Mouse (Mus musculus): Measurements from ENCODE around the gene Aspscr1. TPM values are rescaled to one million over a fixed set of nuclear protein-coding genes. Genes with fewer than 3 reads are reported as not detected.
"Not testable (repeated sequence)": the region's sequence is repeated elsewhere in the genome, so short reads cannot be mapped to it uniquely, and the experiment has no call there.

Gene Aspscr1
- polyA plus RNA-seq, 1 experiment from 2014 or later: 129 TPM

DNA sequence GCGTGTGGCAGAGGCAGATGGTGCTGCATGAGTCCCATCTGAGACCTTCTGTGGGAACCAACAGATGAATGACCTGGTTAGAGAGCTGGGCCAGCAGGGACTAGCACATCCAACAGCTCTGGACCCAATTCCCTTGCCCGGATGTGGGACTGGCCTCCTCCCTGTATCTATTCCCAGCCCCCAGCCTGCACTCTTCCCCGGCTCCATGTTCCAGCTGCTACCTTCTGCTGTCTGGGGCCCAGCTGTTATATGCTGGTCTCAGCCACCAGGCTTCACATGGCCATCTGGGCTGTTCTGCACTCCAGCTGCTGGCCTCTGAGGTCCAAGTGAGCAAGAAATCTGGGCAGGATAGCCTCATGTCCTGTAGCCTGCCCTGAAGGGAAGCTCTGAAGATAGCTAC is 7.4 kb upstream of the Aspscr1 start:
- ATAC-seq (no peak), DNase-seq (ENCODE audit: low spot score) (no peak)
- 83% methylated on average over 3 of the region's 3 CpGs for WGBS
- no peak overlapping the region for H3K9ac ChIP-seq (ENCODE audit: low read length)
- peaks cover 33% of the 10 kb centered on the region for H3K27me3 ChIP-seq (replicated peaks; ENCODE audit: control insufficient read depth, insufficient read depth, low read length)
- no peaks in the 10 kb centered on the region for H3K9me3 ChIP-seq (replicated peaks; ENCODE audit: control insufficient read depth, low read length)
- no peak overlapping the region for H3K4me2 ChIP-seq (ENCODE audit: low read length)
- H3K27ac ChIP-seq (ENCODE audit: low read depth, low read length): no peak overlapping the region
- H3K4me3 ChIP-seq (ENCODE audit: low read depth, low read length): no peak overlapping the region
- no peaks in the 10 kb centered on the region for H3K4me1 ChIP-seq (ENCODE audit: control insufficient read depth, insufficient read depth, low read length)
- no peaks in the 10 kb centered on the region for H3K36me3 ChIP-seq (ENCODE audit: control insufficient read depth, insufficient read depth, low read length)

DNA sequence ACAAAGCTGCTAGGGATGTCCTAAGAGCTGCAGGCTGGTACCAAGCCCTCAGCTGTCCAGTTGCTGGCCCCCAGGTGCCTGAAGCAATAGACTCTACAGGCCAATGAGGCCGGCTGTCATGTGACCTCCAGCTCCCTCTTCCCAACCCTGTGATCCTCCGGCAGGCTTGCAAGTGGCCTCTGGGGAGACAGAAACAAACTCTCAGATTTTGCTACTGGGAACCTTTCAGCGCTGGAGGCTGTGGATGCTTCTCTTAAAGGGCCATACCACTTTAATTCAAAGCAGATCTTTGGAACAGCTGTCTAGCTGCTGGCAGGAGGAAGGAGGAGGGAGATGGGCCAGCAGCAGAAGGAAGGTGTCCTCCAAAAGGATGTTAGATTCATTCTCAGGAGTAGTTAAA is 6.2 kb upstream of the Aspscr1 start:
- no peak overlapping the region for H3K27ac ChIP-seq (ENCODE audit: low read depth, low read length)
- WGBS: 18% methylated on average over 3 of the region's 3 CpGs
- no peaks in the 10 kb centered on the region for H3K4me1 ChIP-seq (ENCODE audit: control insufficient read depth, insufficient read depth, low read length)
- H3K4me3 ChIP-seq (ENCODE audit: low read depth, low read length): no peak overlapping the region
- no peak overlapping the region; the same call in 1 of the 2 replicates for H3K9ac ChIP-seq (ENCODE audit: low read length)
- DNase-seq (ENCODE audit: low spot score): no peak
- peaks cover 21% of the 10 kb centered on the region for H3K27me3 ChIP-seq (replicated peaks; ENCODE audit: control insufficient read depth, insufficient read depth, low read length)
- no peak overlapping the region for H3K4me2 ChIP-seq (ENCODE audit: low read length)
- no peak for ATAC-seq
- H3K36me3 ChIP-seq (ENCODE audit: control insufficient read depth, insufficient read depth, low read length): no peaks in the 10 kb centered on the region
- H3K9me3 ChIP-seq (replicated peaks; ENCODE audit: control insufficient read depth, low read length): no peaks in the 10 kb centered on the region

DNA sequence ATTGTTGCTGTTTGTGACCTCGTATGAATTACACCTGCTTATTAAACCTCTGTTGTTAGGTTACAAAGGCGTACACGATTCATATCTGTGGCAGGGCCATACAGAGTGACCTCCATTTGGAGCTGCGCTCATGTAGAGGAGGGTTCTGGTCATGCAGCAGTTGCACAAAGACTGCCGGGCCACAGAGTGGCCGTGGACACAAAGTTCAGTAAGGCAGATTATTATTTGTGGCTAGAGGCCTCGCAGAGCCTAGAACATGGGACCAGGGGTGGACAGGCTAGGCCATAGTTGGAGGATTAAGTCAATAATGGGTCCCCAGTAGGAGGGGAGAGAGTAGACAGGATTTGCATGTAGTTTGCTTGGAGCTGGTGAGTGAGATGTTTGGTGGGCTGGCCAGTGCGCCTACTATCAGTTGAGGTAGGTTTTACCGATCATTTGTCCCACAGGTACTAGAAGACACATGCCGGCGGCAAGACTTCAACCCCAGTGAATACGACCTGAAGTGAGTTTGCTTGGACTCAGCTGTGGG is 885 bp downstream of the Aspscr1 start:
- WGBS: 38% methylated on average over 12 of the region's 12 CpGs
- Histone ChIP-seq H3K27ac (ENCODE audit: low read depth, low read length) (peak overlapping the region; percentile 82), H3K9me3 (replicated peaks; ENCODE audit: control insufficient read depth, low read length) (no peaks in the 10 kb centered on the region), H3K4me1 (ENCODE audit: control insufficient read depth, insufficient read depth, low read length) (peaks cover 8% of the 10 kb centered on the region; the same call in 1 of the 2 replicates), H3K36me3 (ENCODE audit: control insufficient read depth, insufficient read depth, low read length) (peaks cover 19% of the 10 kb centered on the region), H3K4me2 (ENCODE audit: low read length) (peak overlapping the region; percentile 91), H3K9ac (ENCODE audit: low read length) (peak overlapping the region; percentile 68), H3K4me3 (ENCODE audit: low read depth, low read length) (peak overlapping the region; percentile 70), H3K27me3 (replicated peaks; ENCODE audit: control insufficient read depth, insufficient read depth, low read length) (no peaks in the 10 kb centered on the region)
- peak; percentile 27; the same call in 1 of the 2 replicates for ATAC-seq
- no peak for DNase-seq (ENCODE audit: low spot score)

DNA sequence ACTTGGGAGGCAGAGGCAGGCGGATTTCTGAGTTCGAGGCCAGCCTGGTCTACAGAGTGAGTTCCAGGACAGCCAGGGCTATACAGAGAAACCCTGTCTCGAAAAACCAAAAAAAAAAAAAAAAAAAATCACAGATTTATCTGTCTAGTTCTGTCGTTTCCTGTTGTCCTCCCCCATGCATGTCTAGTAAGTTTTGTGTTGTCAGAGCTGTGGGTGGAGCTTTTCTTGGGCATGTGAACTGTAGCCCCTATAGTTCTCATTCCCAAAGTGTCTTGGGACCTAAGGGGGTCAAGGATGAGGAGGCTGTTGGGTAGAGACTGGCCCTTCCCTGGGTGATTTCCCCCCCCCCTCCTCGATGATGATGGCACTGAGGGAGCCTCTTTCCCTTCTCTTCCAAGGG is 3.1 kb downstream of the Aspscr1 start:
- not testable (repeated sequence) for DNase-seq (ENCODE audit: low spot score); H3K4me2 ChIP-seq (ENCODE audit: low read length); H3K4me1 ChIP-seq (ENCODE audit: control insufficient read depth, insufficient read depth, low read length); ATAC-seq; H3K9ac ChIP-seq (ENCODE audit: low read length); H3K4me3 ChIP-seq (ENCODE audit: low read depth, low read length); H3K27me3 ChIP-seq (replicated peaks; ENCODE audit: control insufficient read depth, insufficient read depth, low read length); H3K27ac ChIP-seq (ENCODE audit: low read depth, low read length); H3K9me3 ChIP-seq (replicated peaks; ENCODE audit: control insufficient read depth, low read length)
- peaks cover 38% of the 10 kb centered on the region for H3K36me3 ChIP-seq (ENCODE audit: control insufficient read depth, insufficient read depth, low read length)
- 97% methylated on average over 4 of the region's 5 CpGs for WGBS

DNA sequence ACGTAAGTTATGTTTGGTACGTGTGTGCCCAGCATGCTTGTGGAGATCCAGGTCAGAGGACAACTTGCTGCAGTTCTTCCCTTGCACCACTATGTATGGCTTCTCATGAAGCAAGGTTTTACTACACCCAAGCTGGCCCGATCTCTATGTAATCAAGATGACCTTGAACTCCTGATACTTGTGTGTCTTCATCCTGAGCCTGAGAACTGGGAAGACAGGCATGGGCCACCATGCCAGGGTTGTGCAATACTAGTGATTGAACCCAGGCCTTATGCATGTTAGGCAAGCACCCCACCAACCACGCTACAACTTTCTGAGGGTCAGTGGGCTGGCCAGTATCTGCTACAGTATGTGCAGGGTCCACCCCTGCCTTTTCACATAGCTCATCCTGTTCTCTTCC is 4.2 kb downstream of the Aspscr1 start:
- Histone ChIP-seq H3K4me2 (ENCODE audit: low read length) (no peak overlapping the region), H3K36me3 (ENCODE audit: control insufficient read depth, insufficient read depth, low read length) (peaks cover 44% of the 10 kb centered on the region), H3K27me3 (replicated peaks; ENCODE audit: control insufficient read depth, insufficient read depth, low read length) (no peaks in the 10 kb centered on the region), H3K4me1 (ENCODE audit: control insufficient read depth, insufficient read depth, low read length) (peaks cover 8% of the 10 kb centered on the region; the same call in 1 of the 2 replicates), H3K9me3 (replicated peaks; ENCODE audit: control insufficient read depth, low read length) (no peaks in the 10 kb centered on the region), H3K9ac (ENCODE audit: low read length) (no peak overlapping the region), H3K4me3 (ENCODE audit: low read depth, low read length) (no peak overlapping the region), H3K27ac (ENCODE audit: low read depth, low read length) (no peak overlapping the region)
- WGBS: 95% methylated on average over 4 of the region's 4 CpGs
- DNase-seq (ENCODE audit: low spot score) (no peak), ATAC-seq (no peak)

DNA sequence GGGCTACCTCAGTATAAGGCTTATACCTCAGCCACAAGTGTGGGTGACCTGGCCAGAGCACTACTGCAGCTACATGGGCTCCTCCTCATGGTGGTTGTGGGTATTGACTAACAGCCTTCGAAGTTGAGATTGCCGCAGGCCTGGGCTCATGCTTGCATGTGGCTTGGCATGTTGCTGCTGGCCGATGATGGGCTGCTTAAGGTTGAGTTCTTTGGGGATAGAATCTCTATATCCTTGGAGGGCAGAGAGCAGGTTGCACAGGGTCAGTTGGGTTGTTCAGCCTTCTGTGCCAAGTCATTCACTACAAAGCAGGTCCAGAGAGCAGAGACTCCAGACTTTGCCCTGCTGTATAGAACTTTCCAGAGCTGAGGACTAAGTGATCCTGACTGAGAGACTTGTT is 7.1 kb downstream of the Aspscr1 start:
- H3K9ac ChIP-seq (ENCODE audit: low read length): no peak overlapping the region
- no peaks in the 10 kb centered on the region for H3K27me3 ChIP-seq (replicated peaks; ENCODE audit: control insufficient read depth, insufficient read depth, low read length)
- H3K4me1 ChIP-seq (ENCODE audit: control insufficient read depth, insufficient read depth, low read length): no peaks in the 10 kb centered on the region
- H3K27ac ChIP-seq (ENCODE audit: low read depth, low read length): no peak overlapping the region
- ATAC-seq (no peak), DNase-seq (ENCODE audit: low spot score) (no peak)
- no peak overlapping the region for H3K4me2 ChIP-seq (ENCODE audit: low read length)
- WGBS: 73% methylated on average over 3 of the region's 3 CpGs
- no peak overlapping the region for H3K4me3 ChIP-seq (ENCODE audit: low read depth, low read length)
- H3K36me3 ChIP-seq (ENCODE audit: control insufficient read depth, insufficient read depth, low read length): peaks cover 64% of the 10 kb centered on the region
- no peaks in the 10 kb centered on the region for H3K9me3 ChIP-seq (replicated peaks; ENCODE audit: control insufficient read depth, low read length)

DNA sequence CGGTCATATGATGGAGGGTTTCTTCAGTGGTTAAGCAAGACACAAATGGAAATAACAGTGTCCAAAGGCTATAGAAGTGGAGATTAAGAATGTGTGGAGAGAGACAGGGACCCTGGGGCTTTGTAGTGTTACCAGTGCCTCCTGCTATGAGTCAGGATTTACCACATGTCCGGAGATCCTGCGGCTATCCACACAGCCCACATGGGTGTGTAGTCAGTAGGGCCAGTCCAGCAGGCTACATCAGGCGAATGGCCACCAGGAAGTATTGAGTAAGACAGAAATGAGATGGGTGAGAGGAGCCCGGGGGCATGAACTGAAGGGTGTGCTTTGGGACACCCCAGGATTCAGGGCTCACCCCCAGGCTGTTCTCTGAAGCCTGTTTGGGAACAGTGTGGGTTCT is 9.9 kb downstream of the Aspscr1 start:
- peaks cover 75% of the 10 kb centered on the region for H3K36me3 ChIP-seq (ENCODE audit: control insufficient read depth, insufficient read depth, low read length)
- no peak for ATAC-seq
- WGBS: 95% methylated on average over 5 of the region's 5 CpGs

DNA sequence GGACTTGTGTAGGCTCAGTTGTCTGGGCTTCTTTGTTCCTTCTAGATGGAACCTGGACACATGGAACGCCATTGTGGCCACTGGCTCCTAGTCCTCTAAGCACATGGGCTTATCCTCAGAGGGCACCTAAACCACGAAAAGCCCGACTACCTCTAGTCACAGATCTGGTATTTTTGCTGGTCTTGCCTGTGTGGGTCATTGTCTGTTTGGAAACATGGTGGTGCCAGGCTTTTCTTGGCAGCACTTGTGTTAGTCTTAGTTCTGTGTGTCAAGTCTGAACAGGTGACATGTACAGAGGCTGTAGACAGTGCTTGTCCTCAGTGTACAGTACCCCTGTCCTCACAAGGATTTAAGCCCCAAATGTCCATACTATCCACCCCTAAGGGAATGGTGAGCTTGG is 10.8 kb downstream of the Aspscr1 start:
- H3K27ac ChIP-seq (ENCODE audit: low read depth, low read length): no peak overlapping the region
- H3K4me3 ChIP-seq (ENCODE audit: low read depth, low read length): no peak overlapping the region
- H3K36me3 ChIP-seq (ENCODE audit: control insufficient read depth, insufficient read depth, low read length): peaks cover 77% of the 10 kb centered on the region
- H3K27me3 ChIP-seq (replicated peaks; ENCODE audit: control insufficient read depth, insufficient read depth, low read length): no peaks in the 10 kb centered on the region
- H3K9ac ChIP-seq (ENCODE audit: low read length): no peak overlapping the region
- H3K4me2 ChIP-seq (ENCODE audit: low read length): no peak overlapping the region
- H3K9me3 ChIP-seq (replicated peaks; ENCODE audit: control insufficient read depth, low read length): no peaks in the 10 kb centered on the region
- no peaks in the 10 kb centered on the region for H3K4me1 ChIP-seq (ENCODE audit: control insufficient read depth, insufficient read depth, low read length)
- 93% methylated on average over 3 of the region's 3 CpGs for WGBS
- DNase-seq (ENCODE audit: low spot score): no peak
- no peak for ATAC-seq

More for the DNA sequence above, 9.9 kb downstream of the Aspscr1 start:
- H3K27ac ChIP-seq (ENCODE audit: low read depth, low read length): no peak overlapping the region
- no peaks in the 10 kb centered on the region for H3K9me3 ChIP-seq (replicated peaks; ENCODE audit: control insufficient read depth, low read length)
- DNase-seq (ENCODE audit: low spot score): no peak
- no peak overlapping the region for H3K9ac ChIP-seq (ENCODE audit: low read length)
- H3K4me1 ChIP-seq (ENCODE audit: control insufficient read depth, insufficient read depth, low read length): no peaks in the 10 kb centered on the region
- H3K4me3 ChIP-seq (ENCODE audit: low read depth, low read length): no peak overlapping the region
- no peak overlapping the region for H3K4me2 ChIP-seq (ENCODE audit: low read length)
- no peaks in the 10 kb centered on the region for H3K27me3 ChIP-seq (replicated peaks; ENCODE audit: control insufficient read depth, insufficient read depth, low read length)

DNA sequence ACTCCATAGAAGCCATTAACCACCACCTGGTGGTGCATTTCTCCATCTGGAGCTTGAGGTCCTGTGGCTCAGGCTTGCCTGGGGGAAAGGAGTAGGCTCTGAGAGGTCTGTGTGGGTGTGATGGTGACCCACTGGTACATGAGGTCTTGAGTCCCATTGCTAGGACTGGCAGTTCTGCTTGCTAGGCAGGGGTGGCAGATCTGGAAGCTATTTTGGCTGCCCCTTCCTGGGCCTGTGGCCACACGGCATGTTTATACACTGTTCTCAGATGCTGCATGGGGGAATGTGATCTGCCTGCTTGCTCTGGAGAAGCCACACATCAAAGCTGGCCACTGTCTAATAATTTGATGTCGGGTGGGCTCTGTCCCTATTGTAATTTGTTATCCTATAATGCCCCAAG is 11.3 kb downstream of the Aspscr1 start:
- Histone ChIP-seq H3K36me3 (ENCODE audit: control insufficient read depth, insufficient read depth, low read length) (peaks cover 78% of the 10 kb centered on the region), H3K27me3 (replicated peaks; ENCODE audit: control insufficient read depth, insufficient read depth, low read length) (no peaks in the 10 kb centered on the region), H3K9me3 (replicated peaks; ENCODE audit: control insufficient read depth, low read length) (no peaks in the 10 kb centered on the region), H3K4me2 (ENCODE audit: low read length) (no peak overlapping the region), H3K9ac (ENCODE audit: low read length) (no peak overlapping the region), H3K27ac (ENCODE audit: low read depth, low read length) (no peak overlapping the region), H3K4me3 (ENCODE audit: low read depth, low read length) (no peak overlapping the region), H3K4me1 (ENCODE audit: control insufficient read depth, insufficient read depth, low read length) (no peaks in the 10 kb centered on the region)
- WGBS: 94% methylated on average over 2 of the region's 2 CpGs
- ATAC-seq: no peak
- DNase-seq (ENCODE audit: low spot score): no peak
